Mouse (Mus musculus): ENCODE data around the gene Slc35e4. TPM values are rescaled to one million over a fixed set of nuclear protein-coding genes. Genes with fewer than 3 reads are reported as not detected.
A peak's percentile ranks its signal among the peaks of the same experiment; 100 is the strongest.
"Not testable (repeated sequence)": the region's sequence is repeated elsewhere in the genome, so short reads cannot be mapped to it uniquely, and the experiment has no call there.

The Slc35e4 gene
- polyA plus RNA-seq, 1 experiment from 2014 or later, result 6.7 TPM

- Histone ChIP-seq H3K36me3 (no peaks in the 10 kb centered on the region), H3K27me3 (peaks cover 7% of the 10 kb centered on the region), H3K27ac (0 out of 2 replicates have a peak overlapping the region, but pooled peaks have one; percentile 88), H3K4me2 (peak overlapping the region; percentile 74), H3K9ac (peak overlapping the region; percentile 8; the same call in 1 of the 2 replicates), H3K4me1 (peaks cover 35% of the 10 kb centered on the region), H3K9me3 (no peaks in the 10 kb centered on the region), H3K4me3 (peak overlapping the region; percentile 53)
- ATAC-seq (ENCODE audit: insufficient number of reproducible peaks, low FRiP score, low TSS enrichment, low read depth), result no peak
- 4% methylated on average over 16 of the region's 16 CpGs for WGBS
Observed at GRCm38 (mm10) chr11:3912875-3913271, 1.6 kb downstream of the Slc35e4 start.

- Histone ChIP-seq H3K36me3 (peaks cover 5% of the 10 kb centered on the region; the same call in 1 of the 2 replicates), H3K9me3 (no peaks in the 10 kb centered on the region), H3K4me2 (peak overlapping the region; percentile 74), H3K27me3 (peaks cover 7% of the 10 kb centered on the region), H3K9ac (peak overlapping the region; percentile 8; the same call in 1 of the 2 replicates), H3K4me3 (peak overlapping the region; percentile 53), H3K27ac (no peak overlapping the region), H3K4me1 (peaks cover 35% of the 10 kb centered on the region)
- 14% methylated on average over 19 of the region's 19 CpGs for WGBS
- no peak for ATAC-seq (ENCODE audit: insufficient number of reproducible peaks, low FRiP score, low TSS enrichment, low read depth)
Observed at GRCm38 (mm10) chr11:3912100-3912874, 2.2 kb downstream of the Slc35e4 start.

- not testable (repeated sequence) for H3K4me3 ChIP-seq; H3K9ac ChIP-seq; H3K27me3 ChIP-seq; ATAC-seq (ENCODE audit: insufficient number of reproducible peaks, low FRiP score, low TSS enrichment, low read depth); H3K27ac ChIP-seq; H3K9me3 ChIP-seq
- Histone ChIP-seq H3K36me3 (peaks cover 14% of the 10 kb centered on the region; the same call in 1 of the 2 replicates), H3K4me1 (peaks cover 35% of the 10 kb centered on the region), H3K4me2 (0 out of 2 replicates have a peak overlapping the region, but pooled peaks have one; percentile 15)
- WGBS, result 90% methylated on average over 6 of the region's 6 CpGs
Observed at GRCm38 (mm10) chr11:3911440-3911839, 3.0 kb downstream of the Slc35e4 start.

GRCm38 (mm10) chr11:3910513-3911310, 3.8 kb downstream of the Slc35e4 start:
- no peak for ATAC-seq (ENCODE audit: insufficient number of reproducible peaks, low FRiP score, low TSS enrichment, low read depth)

DNA sequence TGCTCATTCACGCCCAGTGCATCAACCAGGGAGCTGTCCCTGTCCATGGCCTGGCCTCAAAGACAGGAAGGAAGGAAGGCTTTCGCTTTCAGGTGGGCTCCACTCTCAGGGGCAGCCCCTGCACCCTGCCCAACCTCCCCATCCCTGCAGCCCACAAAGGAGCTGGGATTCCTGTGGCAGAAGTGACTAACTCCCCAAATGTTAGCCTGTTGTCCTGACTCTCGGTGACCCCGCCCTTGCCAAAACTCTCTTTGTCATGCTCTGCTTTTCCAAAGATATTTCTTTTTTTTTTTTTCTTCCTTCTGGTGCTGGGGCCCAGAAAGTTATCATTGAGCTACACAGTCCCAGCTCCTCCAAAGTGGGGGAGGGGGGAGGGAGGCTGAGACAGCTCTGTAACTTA, 5.2 kb downstream of the Slc35e4 start:
- Histone ChIP-seq H3K4me3 (no peak overlapping the region), H3K27ac (no peak overlapping the region), H3K36me3 (peaks cover 17% of the 10 kb centered on the region; the same call in 1 of the 2 replicates), H3K9ac (no peak overlapping the region), H3K27me3 (peaks cover 7% of the 10 kb centered on the region), H3K4me2 (no peak overlapping the region), H3K9me3 (no peaks in the 10 kb centered on the region), H3K4me1 (peaks cover 29% of the 10 kb centered on the region)
- ATAC-seq (ENCODE audit: insufficient number of reproducible peaks, low FRiP score, low TSS enrichment, low read depth), result no peak
- 79% methylated on average over 4 of the region's 4 CpGs for WGBS

More at GRCm38 (mm10) chr11:3910513-3911310, 3.8 kb downstream of the Slc35e4 start:
- no peaks in the 10 kb centered on the region for H3K9me3 ChIP-seq
- peaks cover 35% of the 10 kb centered on the region for H3K4me1 ChIP-seq
- H3K4me3 ChIP-seq, result no peak overlapping the region
- H3K36me3 ChIP-seq, result peaks cover 17% of the 10 kb centered on the region; the same call in 1 of the 2 replicates
- WGBS, result 58% methylated on average over 5 of the region's 5 CpGs
- H3K9ac ChIP-seq, result no peak overlapping the region
- H3K27ac ChIP-seq, result no peak overlapping the region
- 0 out of 2 replicates have a peak overlapping the region, but pooled peaks have one; percentile 15 for H3K4me2 ChIP-seq
- peaks cover 7% of the 10 kb centered on the region for H3K27me3 ChIP-seq

DNA sequence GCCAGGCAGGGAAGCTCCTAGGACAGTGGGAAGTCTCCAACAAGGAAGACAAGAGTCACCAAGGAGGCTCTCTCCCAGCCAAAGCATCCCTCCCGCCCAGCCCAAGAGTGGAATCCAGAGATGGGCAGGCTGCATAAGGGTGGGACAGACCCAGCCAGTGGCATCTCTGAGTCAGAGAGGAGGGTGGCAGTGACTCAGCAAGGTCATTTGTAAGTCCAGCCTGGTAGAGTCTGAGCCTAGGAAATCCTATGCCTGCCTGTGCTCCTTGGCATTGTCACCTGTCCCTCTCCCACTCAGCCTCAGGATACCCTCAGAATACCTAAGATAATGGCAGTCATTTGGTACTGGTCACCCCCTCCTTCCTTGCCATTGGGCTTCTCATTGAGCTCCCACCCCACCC, 9.0 kb downstream of the Slc35e4 start:
- ATAC-seq (ENCODE audit: insufficient number of reproducible peaks, low FRiP score, low TSS enrichment, low read depth), result no peak
- no peak overlapping the region for H3K4me2 ChIP-seq
- no peak overlapping the region for H3K9ac ChIP-seq
- WGBS, result 70% methylated on average over 1 of the region's 1 CpGs
- no peaks in the 10 kb centered on the region for H3K27me3 ChIP-seq
- H3K4me1 ChIP-seq, result peaks cover 6% of the 10 kb centered on the region; the same call in 1 of the 2 replicates
- H3K27ac ChIP-seq, result no peak overlapping the region
- no peaks in the 10 kb centered on the region for H3K9me3 ChIP-seq
- peaks cover 17% of the 10 kb centered on the region; the same call in 1 of the 2 replicates for H3K36me3 ChIP-seq
- H3K4me3 ChIP-seq, result no peak overlapping the region

DNA sequence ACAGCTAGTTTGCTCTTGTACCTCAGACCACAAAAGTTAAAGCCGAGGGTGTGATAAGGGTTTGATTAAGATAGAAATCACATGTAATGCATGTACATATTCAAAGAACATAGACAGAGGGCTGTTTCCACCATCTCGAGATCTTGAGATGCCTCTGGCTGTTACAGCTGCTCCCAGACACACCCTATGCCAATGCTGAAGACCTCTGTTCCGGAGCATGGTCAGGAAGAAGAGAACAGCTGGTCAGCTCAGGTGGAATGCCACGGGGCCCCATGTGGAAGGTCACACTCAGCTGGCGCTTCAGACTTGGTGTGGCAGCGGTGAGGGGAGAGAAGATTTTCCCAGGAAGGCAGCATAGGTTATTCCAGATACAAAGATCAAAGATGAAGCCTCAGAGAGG, 9.8 kb downstream of the Slc35e4 start:
- H3K4me2 ChIP-seq, result no peak overlapping the region
- H3K4me1 ChIP-seq, result 0 out of 2 replicates have a peak, but pooled peaks cover 3% of the 10 kb centered on the region
- H3K27ac ChIP-seq, result no peak overlapping the region
- H3K9me3 ChIP-seq, result no peaks in the 10 kb centered on the region
- no peak for ATAC-seq (ENCODE audit: insufficient number of reproducible peaks, low FRiP score, low TSS enrichment, low read depth)
- no peak overlapping the region for H3K4me3 ChIP-seq
- H3K36me3 ChIP-seq, result peaks cover 17% of the 10 kb centered on the region; the same call in 1 of the 2 replicates
- H3K27me3 ChIP-seq, result no peaks in the 10 kb centered on the region
- H3K9ac ChIP-seq, result no peak overlapping the region
- WGBS, result 79% methylated on average over 6 of the region's 6 CpGs

DNA sequence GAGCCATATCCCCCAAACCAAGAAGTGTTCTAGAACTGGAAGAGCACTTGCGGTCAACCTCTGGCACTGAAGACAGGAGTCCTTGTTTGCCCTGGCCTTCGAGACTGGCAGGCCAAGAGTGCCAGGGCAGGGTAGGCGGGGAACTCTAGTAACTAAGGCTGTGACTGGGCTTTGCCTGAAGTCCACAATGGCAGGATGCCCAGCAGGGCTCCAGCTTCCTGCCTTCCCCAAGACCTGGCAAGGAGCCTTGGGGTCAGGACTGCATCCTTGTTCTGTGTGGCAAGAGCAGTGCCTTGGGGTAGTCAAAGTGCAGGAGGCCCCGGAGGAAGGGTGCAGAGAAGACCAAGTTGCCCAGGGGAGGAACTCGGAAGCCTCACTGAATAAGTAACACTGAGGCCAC, 11.4 kb downstream of the Slc35e4 start:
- Histone ChIP-seq H3K27ac (no peak overlapping the region), H3K36me3 (peaks cover 17% of the 10 kb centered on the region; the same call in 1 of the 2 replicates), H3K4me1 (0 out of 2 replicates have a peak, but pooled peaks cover 3% of the 10 kb centered on the region), H3K9me3 (no peaks in the 10 kb centered on the region), H3K4me2 (no peak overlapping the region), H3K4me3 (no peak overlapping the region), H3K27me3 (no peaks in the 10 kb centered on the region), H3K9ac (no peak overlapping the region)
- ATAC-seq (ENCODE audit: insufficient number of reproducible peaks, low FRiP score, low TSS enrichment, low read depth), result no peak
- 84% methylated on average over 5 of the region's 5 CpGs for WGBS

DNA sequence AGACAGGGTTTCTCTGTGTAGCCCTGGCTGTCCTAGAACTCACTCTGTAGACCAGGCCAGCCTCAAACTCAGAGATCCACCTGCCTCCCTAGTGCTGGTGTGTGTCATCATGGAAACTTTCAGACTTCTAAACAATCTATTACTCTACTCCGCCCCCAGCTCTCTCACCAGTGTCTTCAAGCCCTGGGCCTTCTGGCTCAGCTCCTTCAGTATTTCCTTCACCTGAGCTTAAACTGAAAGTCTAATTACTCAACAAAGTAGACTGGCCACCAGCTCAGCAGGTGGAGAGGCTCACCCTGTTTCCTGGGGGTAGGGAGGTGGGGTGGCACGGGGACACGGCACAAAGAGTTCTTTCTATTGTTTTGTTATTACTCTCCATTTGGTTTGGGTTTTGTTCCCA, 11.9 kb downstream of the Slc35e4 start:
- Histone ChIP-seq H3K9ac (no peak overlapping the region), H3K27me3 (no peaks in the 10 kb centered on the region), H3K4me1 (0 out of 2 replicates have a peak, but pooled peaks cover 3% of the 10 kb centered on the region), H3K9me3 (no peaks in the 10 kb centered on the region), H3K27ac (no peak overlapping the region), H3K4me3 (no peak overlapping the region), H3K36me3 (peaks cover 14% of the 10 kb centered on the region; the same call in 1 of the 2 replicates), H3K4me2 (no peak overlapping the region)
- 82% methylated on average over 3 of the region's 3 CpGs for WGBS
- no peak for ATAC-seq (ENCODE audit: insufficient number of reproducible peaks, low FRiP score, low TSS enrichment, low read depth)

DNA sequence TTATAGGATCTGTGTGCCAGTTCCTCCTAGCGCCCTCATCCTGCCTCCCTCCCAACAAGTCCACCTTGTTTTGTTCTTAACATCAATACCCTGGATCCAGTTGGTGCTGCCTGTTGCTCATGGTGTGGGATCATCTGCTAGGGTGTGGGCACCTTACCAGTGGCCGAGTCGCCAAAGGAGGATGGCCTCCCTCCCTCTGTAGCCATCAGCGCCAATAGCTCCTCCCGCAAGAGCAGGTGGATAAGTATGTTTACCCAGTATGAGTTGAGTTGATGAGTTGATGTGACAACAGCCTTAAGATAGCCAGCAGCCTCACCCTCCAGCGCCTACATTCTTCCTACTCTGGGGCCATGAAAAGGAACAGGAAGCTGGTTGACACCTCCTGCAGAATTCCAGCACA, 14.2 kb downstream of the Slc35e4 start:
- Histone ChIP-seq H3K27ac (no peak overlapping the region), H3K36me3 (peaks cover 7% of the 10 kb centered on the region; the same call in 1 of the 2 replicates), H3K9ac (no peak overlapping the region), H3K4me2 (no peak overlapping the region), H3K4me1 (peaks cover 5% of the 10 kb centered on the region; the same call in 1 of the 2 replicates), H3K4me3 (no peak overlapping the region), H3K27me3 (no peaks in the 10 kb centered on the region), H3K9me3 (no peaks in the 10 kb centered on the region)
- ATAC-seq (ENCODE audit: insufficient number of reproducible peaks, low FRiP score, low TSS enrichment, low read depth), result no peak
- 80% methylated on average over 6 of the region's 6 CpGs for WGBS

- no peak overlapping the region for H3K4me2 ChIP-seq
- ATAC-seq (ENCODE audit: insufficient number of reproducible peaks, low FRiP score, low TSS enrichment, low read depth), result no peak
Observed at GRCm38 (mm10) chr11:3895933-3896332, 18.5 kb downstream of the Slc35e4 start.

More at GRCm38 (mm10) chr11:3895933-3896332, 18.5 kb downstream of the Slc35e4 start:
- no peaks in the 10 kb centered on the region for H3K9me3 ChIP-seq
- WGBS, result 91% methylated on average over 1 of the region's 1 CpGs
- H3K9ac ChIP-seq, result no peak overlapping the region
- peaks cover 9% of the 10 kb centered on the region for H3K4me1 ChIP-seq
- H3K36me3 ChIP-seq, result peaks cover 7% of the 10 kb centered on the region; the same call in 1 of the 2 replicates
- no peak overlapping the region for H3K4me3 ChIP-seq
- H3K27me3 ChIP-seq, result no peaks in the 10 kb centered on the region
- no peak overlapping the region for H3K27ac ChIP-seq

All from limb, embryonic 15.5 days (tissue).